Mouse (Mus musculus) G1E (cell line): ENCODE data around the gene Pitpnm3.

Source experiments
- CTCF ChIP-seq: IDR thresholded peaks from 2 replicates; pipeline ENCODE4 v1.5.1; 2012; ENCODE audit warnings: low read depth, low read length, inconsistent platforms, mixed read lengths
- GATA1 ChIP-seq: IDR thresholded peaks from 2 replicates; pipeline ENCODE4 v1.6.1; 2012; ENCODE audit warnings: borderline replicate concordance, low read length, inconsistent platforms, mixed read lengths
- GATA2 ChIP-seq: IDR thresholded peaks from 2 replicates; pipeline ENCODE4 v1.6.1; 2012; ENCODE audit warnings: low read depth, low read length, inconsistent platforms, borderline replicate concordance

- TF ChIP-seq CTCF = no peak
- no peak for TF ChIP-seq GATA2
- no peak for TF ChIP-seq GATA1
Measured at GRCm38 (mm10) chr11:72052221-72052620, 83.4 kb downstream of the Pitpnm3 start.
